Mouse (Mus musculus): ENCODE results near the gene Cdk12. TPM values are rescaled to one million over a fixed set of nuclear protein-coding genes. Genes with fewer than 3 reads are reported as not detected.

Cdk12 gene
- total RNA-seq, 2 experiments from 2014 or later: 61.8 to 63.3 TPM

DNA sequence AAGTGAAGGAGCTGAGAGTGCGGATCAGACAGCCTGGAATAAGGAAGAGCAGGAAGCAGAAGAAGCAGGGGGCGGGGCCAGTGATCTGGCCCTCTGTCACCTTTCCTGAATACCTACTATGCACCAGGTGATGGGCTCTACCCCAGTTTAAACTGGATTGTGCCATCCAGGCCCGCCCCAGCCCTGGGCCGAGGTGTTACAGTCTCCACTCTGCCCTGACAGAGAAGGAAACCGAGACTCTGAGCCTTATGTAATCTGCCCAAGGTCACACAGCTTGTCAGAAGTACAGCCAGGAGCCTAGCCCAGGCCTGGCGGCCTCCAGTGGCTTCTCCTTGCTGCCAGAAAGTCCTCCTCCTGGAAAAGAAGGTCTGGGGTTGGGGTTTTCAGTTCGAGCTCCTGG lies 94.9 kb downstream of the Cdk12 start:
- no peak for ATAC-seq (replicated peaks; ENCODE audit: low FRiP score, poor library complexity, severe bottlenecking)

DNA sequence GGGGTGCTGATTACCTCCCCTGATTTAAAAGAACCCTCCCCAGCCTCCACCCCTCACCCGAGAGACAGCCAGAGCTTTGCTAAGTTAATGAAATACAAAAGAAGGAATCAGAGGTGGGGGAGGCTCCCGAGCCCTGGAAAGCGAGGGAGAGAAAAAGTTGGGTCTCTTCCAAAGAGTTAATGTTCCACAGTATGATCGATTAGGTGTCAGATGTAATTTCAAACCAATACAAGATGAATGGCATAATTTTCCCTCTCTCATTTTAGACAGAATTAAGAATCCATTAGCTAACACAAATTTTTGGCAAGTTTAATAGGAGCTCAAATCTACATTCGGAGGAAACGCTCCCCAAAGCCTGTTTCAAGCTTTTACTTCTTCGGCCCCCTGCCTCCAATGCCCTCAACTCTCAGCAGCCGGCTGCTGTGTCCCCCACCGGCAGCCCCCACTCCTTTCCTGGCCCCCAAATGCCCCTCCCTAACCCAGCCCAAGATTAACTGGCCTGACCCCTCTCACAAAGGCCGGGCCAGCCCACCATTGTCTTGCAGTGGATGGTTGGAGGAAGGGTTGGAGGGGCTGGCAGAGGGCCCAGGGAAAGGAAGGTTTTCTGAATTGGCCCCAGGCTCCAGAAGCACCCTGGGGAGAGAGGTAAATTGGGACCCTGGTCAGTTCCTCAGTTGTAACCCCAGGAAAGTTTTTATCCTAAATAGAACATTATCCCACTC lies 95.8 kb downstream of the Cdk12 start:
- 0 out of 2 replicates have a peak, but pooled peaks have one; percentile 33 for ATAC-seq (replicated peaks; ENCODE audit: low FRiP score, poor library complexity, severe bottlenecking)

DNA sequence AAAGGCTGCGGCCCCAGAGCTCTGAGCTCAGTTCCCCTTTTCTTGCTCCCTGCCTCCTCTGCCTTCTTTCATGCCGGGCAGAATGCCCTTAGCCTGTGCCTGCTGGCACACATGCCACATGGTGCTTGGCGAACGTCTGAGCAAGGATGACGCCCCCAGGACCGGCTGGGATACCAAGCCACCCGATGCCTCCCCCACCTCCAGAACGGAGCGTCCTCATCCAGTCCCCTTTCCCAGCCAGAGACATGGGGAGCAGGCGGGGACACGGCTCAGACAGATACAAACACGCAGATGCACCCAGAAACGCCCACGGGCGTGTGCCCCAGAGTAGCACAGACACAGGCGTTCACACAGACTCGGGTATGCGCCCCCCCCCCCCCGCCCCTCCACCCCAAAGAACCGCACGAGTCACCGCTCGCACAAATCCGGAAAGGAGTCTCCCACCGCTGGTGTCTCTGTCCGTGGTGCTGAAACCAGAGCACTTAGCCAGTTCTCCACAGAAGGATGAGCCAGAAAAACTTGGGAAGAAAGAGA lies 111.0 kb downstream of the Cdk12 start:
- no peak for ATAC-seq (replicated peaks; ENCODE audit: low FRiP score, poor library complexity, severe bottlenecking)

DNA sequence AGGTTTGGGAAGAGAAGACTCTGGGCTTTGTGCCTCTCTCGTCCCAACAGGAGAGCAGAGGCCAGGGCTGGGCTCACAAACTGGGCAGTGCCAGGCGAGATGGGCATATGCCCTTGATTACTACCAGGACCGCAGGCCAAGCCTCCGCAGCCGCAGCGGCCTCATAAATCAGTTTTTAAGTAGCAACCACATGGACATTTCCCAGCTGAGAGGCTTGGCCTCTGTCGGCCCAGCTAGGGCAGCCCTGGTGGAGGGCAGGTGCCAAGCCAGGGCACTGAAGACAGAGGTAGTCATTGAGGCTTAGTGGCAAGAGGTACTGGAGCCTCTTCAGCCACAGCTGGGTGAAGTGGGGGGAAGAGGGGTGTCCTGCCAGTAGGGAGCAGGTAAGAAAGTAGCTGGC lies 114.6 kb downstream of the Cdk12 start:
- no peak for ATAC-seq (replicated peaks; ENCODE audit: low FRiP score, poor library complexity, severe bottlenecking)

DNA sequence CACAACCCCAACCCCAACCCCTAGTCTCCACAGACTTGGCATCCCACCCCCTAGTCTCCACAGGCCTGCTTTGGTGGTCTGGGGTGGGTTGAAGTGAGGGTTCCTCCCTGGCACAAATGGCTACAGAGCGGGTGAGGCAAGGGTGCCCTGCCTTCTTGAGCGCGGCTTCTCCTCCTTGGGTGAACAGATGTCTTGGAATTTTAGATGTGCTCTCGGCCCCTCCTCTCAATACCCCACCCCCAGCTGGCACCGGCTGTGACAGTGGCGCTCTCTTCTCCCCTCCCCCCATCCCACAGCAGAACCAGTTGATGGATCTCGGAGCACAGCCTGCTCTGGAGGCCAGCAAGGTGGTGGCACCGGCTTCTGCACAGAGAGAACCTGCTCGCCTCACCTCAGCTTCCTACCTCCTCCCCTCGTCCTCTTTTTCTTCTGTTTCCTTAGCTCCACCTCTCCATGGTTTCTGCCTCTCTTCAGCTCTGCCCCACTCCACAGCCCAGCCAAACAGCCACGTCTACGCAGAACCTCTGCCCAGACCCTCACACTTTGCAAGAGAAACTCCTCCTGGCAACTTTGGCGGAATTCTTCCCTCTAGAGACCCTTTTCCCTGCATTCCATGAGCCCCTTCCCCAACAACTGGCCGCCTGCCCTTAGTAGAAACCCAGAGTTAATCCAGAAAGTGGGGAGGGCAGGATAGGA lies 115.7 kb downstream of the Cdk12 start:
- ATAC-seq (replicated peaks; ENCODE audit: low FRiP score, poor library complexity, severe bottlenecking): no peak

DNA sequence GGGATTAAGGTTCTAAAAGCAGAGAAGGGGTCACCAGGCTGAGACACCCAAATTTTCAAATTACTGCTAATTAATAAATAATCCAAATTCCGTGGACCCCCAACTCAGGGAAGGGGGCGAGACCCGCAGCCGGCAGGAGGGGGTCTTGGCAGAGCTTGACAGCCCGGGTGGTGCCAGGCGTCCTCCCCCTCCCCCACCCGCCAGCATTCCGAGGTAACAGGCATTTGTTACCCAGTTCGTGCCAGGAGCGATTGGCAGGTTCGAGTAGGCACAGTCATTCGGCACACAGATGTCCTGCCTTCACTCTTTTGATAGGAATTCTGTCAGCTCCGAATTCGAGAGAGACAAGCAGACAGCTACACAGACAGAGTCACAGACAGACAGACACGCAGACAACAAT lies 116.3 kb downstream of the Cdk12 start:
- ATAC-seq (replicated peaks; ENCODE audit: low FRiP score, poor library complexity, severe bottlenecking): no peak

DNA sequence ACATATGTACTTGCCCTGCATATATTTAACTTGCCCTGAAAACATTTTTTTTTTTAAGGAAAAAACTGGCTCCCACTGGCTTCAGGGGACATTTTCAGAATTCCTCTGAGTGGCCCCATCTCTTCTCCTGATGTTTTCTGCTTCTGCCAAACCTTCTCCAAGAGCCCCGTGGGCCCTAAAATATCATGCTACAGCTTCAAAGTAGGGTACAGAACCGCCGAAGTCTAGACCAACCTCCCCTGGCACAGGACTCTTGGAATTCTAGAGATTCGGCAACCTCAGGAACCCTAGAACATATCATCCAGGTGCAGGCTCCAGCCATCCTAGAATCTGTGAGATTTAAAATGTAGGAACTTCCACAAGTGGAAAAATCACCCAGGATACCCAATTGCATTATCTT lies 116.7 kb downstream of the Cdk12 start:
- ATAC-seq (replicated peaks; ENCODE audit: low FRiP score, poor library complexity, severe bottlenecking): no peak

DNA sequence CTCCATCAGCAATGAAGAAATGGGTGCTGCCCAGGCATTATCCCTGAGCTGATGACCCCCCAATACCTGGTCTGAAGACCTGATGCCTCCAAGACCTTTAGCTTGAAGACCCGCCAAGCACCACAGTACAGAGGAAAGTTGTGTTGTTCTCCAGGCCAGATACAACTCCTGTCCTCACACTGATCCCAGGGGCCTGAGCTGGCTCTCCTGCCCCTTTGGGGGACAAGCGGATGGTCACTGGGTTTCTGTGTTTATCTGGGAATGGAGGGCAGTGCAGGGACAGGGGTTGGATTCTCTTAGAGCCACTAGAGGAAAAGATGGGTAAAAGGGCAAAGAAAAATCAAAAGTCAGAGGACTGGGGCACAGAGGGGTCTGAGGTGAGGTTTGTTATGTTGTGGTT lies 117.1 kb downstream of the Cdk12 start:
- ATAC-seq (replicated peaks; ENCODE audit: low FRiP score, poor library complexity, severe bottlenecking): no peak

DNA sequence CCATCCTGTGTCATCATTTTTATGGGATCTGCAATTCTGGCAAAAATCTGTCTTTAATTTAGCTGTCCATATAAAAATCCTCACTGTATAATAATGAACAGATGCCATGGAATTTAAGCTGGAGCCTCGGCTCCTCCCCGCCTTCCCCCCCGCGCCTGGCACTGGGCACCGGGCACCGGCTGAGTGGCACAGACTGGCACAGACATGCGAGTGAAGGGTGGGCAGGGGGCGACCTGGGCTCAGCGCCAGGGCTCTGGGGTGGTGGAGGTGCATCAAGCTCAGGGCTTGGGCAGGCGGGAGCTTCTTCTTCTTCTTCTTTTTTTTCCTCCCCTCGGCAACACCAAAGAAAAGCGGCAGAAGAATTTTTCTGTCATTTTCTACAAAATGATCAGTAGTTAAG lies 117.5 kb downstream of the Cdk12 start:
- no peak for ATAC-seq (replicated peaks; ENCODE audit: low FRiP score, poor library complexity, severe bottlenecking)

DNA sequence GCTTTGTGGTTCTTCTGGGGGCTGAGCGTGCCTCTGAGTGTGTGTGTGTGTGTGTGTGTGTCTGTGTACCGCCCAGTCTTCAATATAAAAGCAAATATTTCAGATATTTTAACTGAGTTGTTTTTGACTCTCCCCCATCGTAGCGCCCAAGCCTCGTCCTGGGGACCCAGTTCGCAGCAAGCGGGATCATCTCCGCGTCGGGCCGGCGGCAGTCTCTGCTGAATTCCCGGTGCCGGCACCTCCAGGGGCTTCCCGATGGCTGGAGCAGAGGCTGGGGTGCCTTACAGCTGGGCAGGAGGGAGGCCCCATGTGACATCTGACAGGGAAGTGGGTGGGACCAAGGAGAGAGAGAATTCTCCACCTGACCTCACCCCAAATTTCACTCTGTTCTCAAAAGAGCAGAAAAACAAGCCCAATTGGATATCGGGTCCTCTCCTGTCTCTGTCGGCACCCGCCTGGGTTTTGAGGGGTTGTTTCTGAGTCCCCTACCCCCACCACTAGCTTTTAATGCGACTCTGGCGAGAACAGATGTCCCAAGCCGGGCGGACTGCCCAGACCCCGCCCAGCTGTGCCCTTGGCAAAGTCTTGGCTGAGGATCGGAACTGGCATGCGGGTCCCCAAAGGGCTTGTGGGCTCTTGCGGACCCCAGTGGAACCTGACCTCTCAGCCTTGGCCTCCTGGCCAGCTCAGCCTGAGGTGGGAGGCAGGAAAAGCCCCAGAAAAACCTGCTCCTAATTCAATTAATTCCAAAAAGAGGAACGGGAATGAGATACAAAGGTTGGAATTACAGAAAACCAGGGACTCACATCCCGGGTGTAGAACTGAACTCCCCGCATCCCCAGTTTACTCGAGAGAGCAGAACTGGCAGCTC lies 118.2 kb downstream of the Cdk12 start:
- no peak for ATAC-seq (replicated peaks; ENCODE audit: low FRiP score, poor library complexity, severe bottlenecking)

DNA sequence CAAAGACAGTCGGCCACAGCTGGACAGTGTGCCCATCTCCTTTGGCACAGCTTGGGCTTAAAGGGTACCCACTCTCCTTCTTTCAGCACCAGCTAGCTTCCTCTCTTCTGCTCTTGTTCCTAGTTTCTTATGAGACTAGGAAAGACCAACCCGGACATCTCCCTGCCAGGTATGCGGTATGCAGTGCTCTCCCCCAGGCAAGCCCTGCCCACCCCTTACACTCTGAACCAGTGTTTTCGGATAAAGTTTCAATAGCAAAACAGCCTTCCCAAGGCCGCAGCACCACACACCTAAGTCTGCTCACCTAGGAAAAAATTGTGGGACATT lies 118.8 kb downstream of the Cdk12 start:
- no peak for ATAC-seq (replicated peaks; ENCODE audit: low FRiP score, poor library complexity, severe bottlenecking)

DNA sequence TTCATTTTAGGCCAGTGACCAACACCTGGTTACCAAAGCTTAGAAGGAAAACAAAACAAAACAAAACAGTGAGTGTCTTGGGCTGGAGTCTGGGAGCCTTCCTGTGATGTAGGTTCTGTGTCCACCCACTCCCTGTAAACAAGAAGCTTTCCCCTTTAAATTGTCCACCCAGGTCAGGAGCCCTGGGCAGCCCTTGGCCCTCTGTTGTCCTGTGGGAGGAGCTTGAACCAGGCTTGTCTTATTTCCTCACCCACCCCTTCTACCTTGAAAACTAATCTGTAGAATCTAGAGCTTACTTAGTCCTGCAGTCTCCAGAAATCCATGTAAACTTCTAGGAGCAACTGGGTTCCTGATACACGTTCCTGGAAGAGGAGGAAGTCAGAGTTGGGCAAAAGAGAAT lies 119.3 kb downstream of the Cdk12 start:
- ATAC-seq (replicated peaks; ENCODE audit: low FRiP score, poor library complexity, severe bottlenecking): no peak

DNA sequence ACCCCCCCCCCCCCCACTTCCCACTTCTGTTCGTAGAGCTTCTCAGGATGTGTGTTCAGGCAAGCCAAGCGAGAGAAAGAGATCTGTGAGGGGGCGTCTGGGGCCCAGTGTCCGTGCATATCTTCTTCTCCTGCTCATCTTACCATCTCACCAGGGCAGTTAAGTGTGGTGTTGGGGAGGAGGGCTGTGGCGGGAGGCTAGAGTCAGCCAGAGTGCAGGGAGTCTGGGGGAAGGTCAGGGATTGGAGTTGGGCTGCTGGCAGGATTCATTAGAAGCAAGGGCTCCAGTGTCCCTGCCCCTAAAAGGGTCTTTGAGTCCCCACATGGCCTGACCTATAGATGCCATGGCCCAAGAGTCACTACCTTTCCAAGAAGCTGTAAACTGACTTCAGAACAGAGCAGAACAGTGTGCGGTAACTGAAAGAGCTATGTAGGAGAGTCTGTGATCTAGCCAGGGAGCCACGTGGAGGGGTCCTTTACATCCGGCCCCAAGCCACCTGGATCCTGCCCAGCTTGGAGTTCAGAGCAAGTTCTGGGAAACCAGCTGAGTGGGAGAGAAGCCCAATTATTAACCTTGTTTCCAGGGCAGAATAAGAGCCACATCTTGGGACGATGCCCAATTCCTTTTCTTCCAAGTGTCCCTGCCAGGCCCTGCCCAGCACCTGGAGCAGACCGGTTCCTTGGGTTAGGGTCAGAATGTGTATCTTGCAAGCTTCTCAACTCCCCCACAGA lies 120.4 kb downstream of the Cdk12 start:
- ATAC-seq (replicated peaks; ENCODE audit: low FRiP score, poor library complexity, severe bottlenecking): no peak

DNA sequence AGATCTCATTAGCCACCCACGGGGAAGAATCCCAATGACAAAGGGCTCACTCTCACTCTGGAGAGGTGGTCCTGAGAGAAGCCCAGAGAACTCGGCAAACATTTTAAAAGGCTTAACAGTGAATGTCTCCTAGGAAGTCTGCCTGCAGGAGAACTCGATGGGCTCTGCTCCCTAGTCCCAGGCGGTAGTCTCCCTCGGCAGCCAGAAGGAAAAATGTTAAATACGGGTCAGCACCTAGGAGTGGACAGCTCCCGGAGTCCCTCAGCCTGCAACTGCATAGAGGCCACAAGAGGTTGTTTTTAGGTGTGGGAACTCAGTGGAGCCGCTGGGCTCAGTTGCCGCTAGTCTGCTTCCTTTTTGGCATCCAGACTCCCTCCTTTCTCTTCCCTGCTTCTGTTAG lies 121.1 kb downstream of the Cdk12 start:
- ATAC-seq (replicated peaks; ENCODE audit: low FRiP score, poor library complexity, severe bottlenecking): no peak

DNA sequence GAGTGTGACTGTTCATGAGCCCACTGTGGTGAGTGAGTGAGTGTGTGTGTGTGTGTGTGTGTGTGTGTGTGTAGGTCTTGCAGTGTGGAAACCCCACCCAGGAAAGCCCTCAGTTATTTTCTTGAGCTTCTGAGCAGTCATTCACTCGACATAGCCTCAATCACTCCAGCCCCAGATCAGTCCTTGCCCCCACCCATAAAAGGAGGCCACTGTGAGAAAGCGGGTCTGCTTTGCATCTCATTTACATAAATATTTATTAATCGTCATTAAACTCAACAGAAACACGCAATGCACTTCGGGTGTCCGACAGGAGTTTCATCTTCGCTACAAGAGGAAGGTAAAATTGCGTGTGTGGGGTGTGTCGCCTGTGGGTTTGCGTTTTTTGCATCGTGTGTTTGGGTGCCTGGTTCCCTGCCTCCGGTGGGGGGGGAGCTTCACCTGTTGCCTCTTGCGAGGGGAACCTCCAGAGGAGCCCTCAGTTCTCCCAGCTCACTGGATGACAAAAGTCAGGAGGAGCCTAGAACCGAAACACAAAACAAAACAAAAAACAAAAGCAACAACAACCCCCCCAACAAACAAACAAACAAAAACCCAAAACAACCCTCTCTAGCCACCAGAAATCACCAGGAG lies 122.4 kb downstream of the Cdk12 start:
- no peak for ATAC-seq (replicated peaks; ENCODE audit: low FRiP score, poor library complexity, severe bottlenecking)

DNA sequence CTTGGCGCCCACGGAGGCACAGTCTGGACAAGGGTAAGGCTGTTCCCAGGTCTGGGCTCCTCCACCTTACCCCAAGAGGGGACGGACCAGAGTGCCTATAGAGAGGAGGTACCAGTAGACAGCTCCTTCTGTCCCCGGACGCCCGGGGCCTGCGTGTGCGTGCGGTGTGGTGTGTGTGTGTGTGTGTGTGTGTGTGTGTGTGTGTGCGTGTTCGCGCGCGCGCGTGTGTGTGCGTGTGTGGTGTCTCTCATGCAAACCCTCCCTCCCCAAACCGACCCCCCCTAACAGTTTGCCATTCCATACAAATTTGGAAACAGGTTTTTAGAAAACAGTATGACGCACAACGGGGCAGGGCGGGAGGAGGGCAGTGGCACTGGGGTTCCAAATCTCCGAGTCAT lies 123.0 kb downstream of the Cdk12 start:
- ATAC-seq (replicated peaks; ENCODE audit: low FRiP score, poor library complexity, severe bottlenecking): no peak

DNA sequence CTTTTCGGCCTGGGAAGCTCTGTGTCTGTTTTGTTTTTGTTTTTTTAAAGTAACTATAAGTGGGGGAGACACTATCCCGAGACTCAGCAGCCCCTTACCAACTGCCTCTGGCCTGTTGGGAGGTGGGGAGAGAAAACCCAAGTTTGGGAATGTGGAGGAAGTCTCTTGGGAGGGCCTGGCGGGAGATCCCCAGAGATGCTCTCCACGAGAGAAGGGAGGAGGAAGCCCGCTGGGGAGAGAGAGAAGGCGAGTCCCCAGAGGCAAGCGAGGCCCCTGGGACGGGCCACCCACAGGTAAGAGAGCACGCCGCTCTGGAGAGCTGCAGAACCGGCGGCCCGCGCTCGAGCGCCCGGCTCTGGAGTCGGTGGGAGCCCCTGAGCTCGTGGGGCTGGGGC lies 123.9 kb downstream of the Cdk12 start:
- ATAC-seq (replicated peaks; ENCODE audit: low FRiP score, poor library complexity, severe bottlenecking): no peak

DNA sequence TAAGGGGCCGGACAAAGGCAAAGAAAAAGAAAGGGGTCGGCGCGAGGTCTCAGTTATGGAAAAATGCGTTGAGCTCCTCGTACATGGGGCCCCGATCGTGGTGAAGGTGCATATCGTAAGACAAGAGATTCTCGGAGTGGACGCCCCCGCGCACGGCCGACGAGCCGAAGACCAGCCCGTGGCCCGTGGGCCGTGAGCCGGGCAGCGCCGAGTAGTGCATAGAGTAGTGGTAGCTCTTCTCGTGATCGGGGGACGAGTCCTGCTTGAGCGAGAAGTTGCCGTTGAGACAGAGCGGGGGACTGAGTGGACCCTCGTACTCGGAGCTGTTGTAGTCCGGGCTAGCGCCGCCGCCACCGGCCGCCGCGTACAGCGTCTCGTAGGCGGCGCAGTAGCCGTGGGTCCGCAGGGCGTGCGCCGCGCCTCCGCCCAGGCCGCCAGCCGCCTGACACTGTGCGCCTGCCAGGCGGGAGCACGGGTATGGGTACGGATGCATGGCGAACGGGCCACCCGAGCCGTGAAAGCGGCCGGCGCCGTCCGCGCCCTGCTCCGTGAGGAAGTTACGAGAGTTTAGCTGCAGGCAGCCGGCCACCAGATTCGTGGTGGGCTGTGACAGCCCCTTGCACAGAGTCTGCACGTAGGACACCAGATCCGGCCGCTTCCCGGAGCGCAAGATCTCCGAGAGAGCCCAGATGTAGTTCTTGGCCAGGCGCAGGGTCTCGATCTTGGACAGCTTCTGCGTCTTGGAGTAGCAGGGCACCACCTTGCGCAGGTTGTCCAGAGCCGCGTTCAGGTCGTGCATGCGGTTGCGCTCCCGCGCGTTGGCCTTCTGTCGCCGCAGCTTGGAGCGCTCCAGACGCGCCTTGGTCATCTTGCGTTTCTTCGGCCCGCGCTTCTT lies 124.5 kb downstream of the Cdk12 start:
- ATAC-seq (replicated peaks; ENCODE audit: low FRiP score, poor library complexity, severe bottlenecking): no peak

DNA sequence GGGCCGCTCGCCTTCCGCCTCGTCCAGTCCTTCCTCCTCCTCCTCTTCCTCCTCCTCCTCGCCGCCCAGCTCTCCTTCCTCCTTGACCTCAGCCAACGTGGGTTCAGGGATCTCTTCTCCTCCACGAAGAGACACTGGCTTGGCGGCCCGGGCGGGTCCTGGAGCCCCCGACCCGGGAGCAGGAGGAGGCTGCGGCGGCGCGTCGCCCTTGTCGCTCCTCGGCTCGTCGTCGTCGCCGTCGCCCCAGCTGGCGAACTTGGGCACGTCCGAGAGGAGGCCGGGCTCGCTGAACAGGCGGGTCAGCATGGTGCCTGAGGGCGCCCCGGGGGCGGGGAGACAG lies 125.1 kb downstream of the Cdk12 start:
- ATAC-seq (replicated peaks; ENCODE audit: low FRiP score, poor library complexity, severe bottlenecking): no peak
